Mouse (Mus musculus) CH12F3 (cell line): Measurements from ENCODE around the gene Sptlc2.
"Not testable (repeated sequence)": the region's sequence is repeated elsewhere in the genome, so short reads cannot be mapped to it uniquely, and the experiment has no call there.

ENCODE experiments used
- in situ Hi-C: fragments of 300-500 bp; cut with MboI; formaldehyde crosslinking; loops from 2 replicates; pipeline ENCODE4 v1.14.3; 2020; ENCODE audit warnings: low sequenced_read_pairs

Sptlc2 gene

GRCm38 (mm10) chr12:87333794-87334193 is 54.4 kb downstream of the Sptlc2 start:
- in situ Hi-C loops: loop anchor here (5.0 to 10.0 kb wide), 2 partner anchors 66 to 199 kb away; partner anchors contain the start of genes Ahsa1 and Vipas39

- in situ Hi-C loops: loop anchor here (5.0 to 10.0 kb wide), 2 partner anchors 65 to 198 kb away; partner anchors contain the start of genes Ahsa1 and Vipas39
Measured at GRCm38 (mm10) chr12:87332511-87332910, 55.6 kb downstream of the Sptlc2 start.

- in situ Hi-C loops: loop anchor here (5.0 to 10.0 kb wide), 2 partner anchors 65 to 197 kb away; partner anchors contain the start of genes Ahsa1 and Vipas39
Measured at GRCm38 (mm10) chr12:87331908-87332307, 56.2 kb downstream of the Sptlc2 start.

- in situ Hi-C loops: loop anchor here (5.0 to 10.0 kb wide), 2 partner anchors 64 to 196 kb away; partner anchors contain the start of genes Ahsa1 and Vipas39
Measured at GRCm38 (mm10) chr12:87331053-87331456, 57.1 kb downstream of the Sptlc2 start.

GRCm38 (mm10) chr12:87330213-87330612 is 57.9 kb downstream of the Sptlc2 start:
- in situ Hi-C loops: loop anchor here (5.0 to 10.0 kb wide), 2 partner anchors 63 to 195 kb away; partner anchors contain the start of genes Ahsa1 and Vipas39

GRCm38 (mm10) chr12:87328025-87328424 is 60.1 kb downstream of the Sptlc2 start:
- in situ Hi-C loops: no loop called here

GRCm38 (mm10) chr12:87327610-87328009 is 60.5 kb downstream of the Sptlc2 start:
- in situ Hi-C loops: no loop called here

- in situ Hi-C loops: no loop called here
Measured at GRCm38 (mm10) chr12:87325452-87325851, 62.7 kb downstream of the Sptlc2 start.

- in situ Hi-C loops: no loop called here
Measured at GRCm38 (mm10) chr12:87319229-87319628, 68.9 kb downstream of the Sptlc2 start.

GRCm38 (mm10) chr12:87317951-87318350 is 70.2 kb downstream of the Sptlc2 start:
- in situ Hi-C loops: no loop called here

GRCm38 (mm10) chr12:87313098-87313497 is 75.1 kb downstream of the Sptlc2 start:
- in situ Hi-C loops: no loop called here

GRCm38 (mm10) chr12:87306584-87306844 is 81.6 kb downstream of the Sptlc2 start:
- in situ Hi-C loops: not testable (repeated sequence)

- in situ Hi-C loops: no loop called here
Measured at GRCm38 (mm10) chr12:87305767-87306583, 82.2 kb downstream of the Sptlc2 start.

- in situ Hi-C loops: no loop called here
Measured at GRCm38 (mm10) chr12:87301189-87301588, 87.0 kb downstream of the Sptlc2 start.

GRCm38 (mm10) chr12:87300441-87300690 is 87.8 kb downstream of the Sptlc2 start:
- in situ Hi-C loops: no loop called here

- in situ Hi-C loops: no loop called here
Measured at GRCm38 (mm10) chr12:87299657-87300440, 88.3 kb downstream of the Sptlc2 start, which contains the start of gene Ism2. Gene Ism2 (minus strand): TSS chr12:87299705.

- in situ Hi-C loops: no loop called here
Measured at GRCm38 (mm10) chr12:87299037-87299656, 89.0 kb downstream of the Sptlc2 start.

- in situ Hi-C loops: no loop called here
Measured at GRCm38 (mm10) chr12:87293934-87294333, 94.2 kb downstream of the Sptlc2 start.

- in situ Hi-C loops: no loop called here
Measured at GRCm38 (mm10) chr12:87289100-87289499, 99.1 kb downstream of the Sptlc2 start.

GRCm38 (mm10) chr12:87284726-87285125 is 103.4 kb downstream of the Sptlc2 start:
- in situ Hi-C loops: no loop called here

GRCm38 (mm10) chr12:87284268-87284667 is 103.9 kb downstream of the Sptlc2 start:
- in situ Hi-C loops: no loop called here
